Mouse (Mus musculus) kidney, embryonic 16.5 days (tissue): ENCODE data around the gene Kcnb1. TPM values are rescaled to one million over a fixed set of nuclear protein-coding genes. Genes with fewer than 3 reads are reported as not detected.
A peak's percentile ranks its signal among the peaks of the same experiment; 100 is the strongest.
"Not testable (repeated sequence)": the region's sequence is repeated elsewhere in the genome, so short reads cannot be mapped to it uniquely, and the experiment has no call there.

Source experiments
- ATAC-seq: fragments of 200-750 bp; cut with Nextera tagmentation; 2 replicates; pipeline ENCODE4 v1.8.0; 2017; ENCODE audit warnings: moderate TSS enrichment; ENCODE audit not compliant: low FRiP score, low TSS enrichment
- H3K27ac ChIP-seq: fragments of 300-500 bp; sonication (generic); 2 replicates; pipeline ENCODE4 v1.5.1; 2014; ENCODE audit warnings: low read length
- H3K27me3 ChIP-seq: fragments of 300-500 bp; sonication (generic); 2 replicates; pipeline ENCODE4 v1.6.1; 2014; ENCODE audit warnings: low read length, control low read depth, mixed read lengths; ENCODE audit not compliant: insufficient read depth
- H3K36me3 ChIP-seq: fragments of 300-500 bp; sonication (generic); 2 replicates; pipeline ENCODE4 v1.6.1; 2014; ENCODE audit warnings: low read length, control low read depth, mixed read lengths; ENCODE audit not compliant: insufficient read depth
- H3K4me1 ChIP-seq: fragments of 300-500 bp; sonication (generic); 2 replicates; pipeline ENCODE4 v1.6.1; 2014; ENCODE audit warnings: low read length, control low read depth, mixed read lengths; ENCODE audit not compliant: insufficient read depth
- H3K4me2 ChIP-seq: fragments of 300-500 bp; sonication (generic); replicated peaks from 2 replicates; pipeline ENCODE4 v1.6.1; 2014; ENCODE audit warnings: low read depth, low read length
- H3K4me3 ChIP-seq: fragments of 300-500 bp; sonication (generic); 2 replicates; pipeline ENCODE4 v1.5.1; 2014; ENCODE audit warnings: mild to moderate bottlenecking, low read length
- H3K9ac ChIP-seq: fragments of 300-500 bp; sonication (generic); replicated peaks from 2 replicates; pipeline ENCODE4 v1.6.1; 2014; ENCODE audit warnings: low read length
- H3K9me3 ChIP-seq: fragments of 300-500 bp; sonication (generic); 2 replicates; pipeline ENCODE4 v1.6.1; 2016; ENCODE audit warnings: low read length, control low read depth
- WGBS: fragments of 180-500 bp; shearing (Covaris S2); extraction: QIAGEN DNeasy Blood & Tissue Kit; methylation state at CpG from one replicate; pipeline ENCODE4 v1.1.7; 2014; 5-methylcytosine and 5-hydroxymethylcytosine counted together
- polyA plus RNA-seq: library from polyadenylated mRNA; unstranded; fragments of >200 nt; fragmentation: Nextera tagmentation; extraction: Ambion mirVana; gene quantifications from 2 replicates; pipeline ENCODE4 v1.2.1, GENCODE M21; 2015

The Kcnb1 gene
- polyA plus RNA-seq, 1 experiment from 2014 or later: 1.1 TPM

DNA sequence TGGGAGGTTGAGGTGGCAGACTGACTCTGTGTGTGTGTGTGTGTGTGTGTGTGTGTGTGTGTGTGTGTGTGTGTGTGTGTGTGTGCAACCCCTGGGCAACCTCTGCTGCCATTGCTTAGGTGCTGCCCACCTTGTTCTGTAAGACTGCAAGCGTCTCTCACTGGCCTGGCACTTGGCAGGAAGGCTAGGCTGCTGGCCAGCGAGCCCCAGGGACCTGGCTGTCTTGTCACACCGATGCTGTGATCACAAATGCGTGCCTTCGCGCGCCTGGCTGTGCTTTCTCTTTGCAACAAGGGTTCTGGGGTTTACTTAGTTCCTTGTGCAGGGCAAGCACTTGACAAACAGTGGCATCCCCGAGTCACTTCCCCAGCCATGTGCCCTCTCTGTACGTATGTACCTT lies 19.9 kb upstream of the Kcnb1 start:
- Histone ChIP-seq H3K9ac (no peak overlapping the region), H3K4me3 (no peak overlapping the region), H3K27me3 (no peaks in the 10 kb centered on the region), H3K27ac (no peak overlapping the region), H3K4me1 (0 out of 2 replicates have a peak, but pooled peaks cover 7% of the 10 kb centered on the region), H3K9me3 (0 out of 2 replicates have a peak, but pooled peaks cover 3% of the 10 kb centered on the region), H3K36me3 (no peaks in the 10 kb centered on the region), H3K4me2 (no peak overlapping the region)
- 61% methylated on average over 9 of the region's 9 CpGs for WGBS
- ATAC-seq: no peak

- Histone ChIP-seq H3K4me2 (no peak overlapping the region), H3K9me3 (0 out of 2 replicates have a peak, but pooled peaks cover 3% of the 10 kb centered on the region), H3K4me3 (no peak overlapping the region), H3K9ac (no peak overlapping the region), H3K27me3 (no peaks in the 10 kb centered on the region), H3K27ac (no peak overlapping the region), H3K36me3 (no peaks in the 10 kb centered on the region), H3K4me1 (0 out of 2 replicates have a peak, but pooled peaks cover 7% of the 10 kb centered on the region)
- ATAC-seq: no peak
- WGBS: 83% methylated on average over 3 of the region's 3 CpGs
Observed at GRCm38 (mm10) chr2:167208984-167209383, 19.0 kb upstream of the Kcnb1 start.

DNA sequence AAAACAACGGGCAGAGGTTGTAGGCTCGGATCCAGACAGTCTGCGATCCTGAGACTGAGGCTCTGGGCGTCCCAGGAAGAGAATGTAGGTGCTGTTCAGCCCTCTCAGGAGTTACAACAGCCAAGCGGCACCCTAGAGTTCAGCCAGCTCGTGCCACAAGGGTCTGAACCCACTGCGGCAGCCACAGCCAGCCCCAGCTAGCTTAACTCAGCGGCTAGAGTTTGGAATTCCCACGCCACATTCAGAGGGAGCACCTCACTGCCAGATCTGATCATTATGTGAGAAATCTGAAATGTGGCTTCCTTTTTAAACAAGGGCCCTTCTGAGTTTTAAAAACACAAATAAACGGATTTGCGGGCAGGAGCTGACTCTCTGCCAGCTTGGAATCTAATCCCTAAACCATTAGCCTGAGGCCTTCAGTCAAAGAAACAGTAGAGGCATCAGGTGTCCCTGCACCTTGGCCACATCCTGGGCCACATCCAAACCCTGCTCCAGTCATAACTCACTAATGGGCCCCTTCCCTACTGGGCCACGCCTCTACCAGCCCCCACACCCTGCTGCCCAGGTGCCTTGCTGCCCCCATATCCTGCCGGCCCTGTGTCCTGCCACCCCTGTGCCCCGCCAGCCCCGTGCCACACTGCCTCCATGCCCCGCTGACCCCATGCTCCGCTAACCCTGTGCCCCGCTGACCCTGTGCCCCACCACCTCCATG lies 16.1 kb upstream of the Kcnb1 start:
- H3K27ac ChIP-seq: no peak overlapping the region
- H3K4me3 ChIP-seq: no peak overlapping the region
- peak; percentile 30; the same call in 1 of the 2 replicates for ATAC-seq
- H3K9ac ChIP-seq: no peak overlapping the region
- H3K36me3 ChIP-seq: no peaks in the 10 kb centered on the region
- 75% methylated on average over 18 of the region's 18 CpGs for WGBS
- no peaks in the 10 kb centered on the region for H3K9me3 ChIP-seq
- no peak overlapping the region for H3K4me2 ChIP-seq
- no peaks in the 10 kb centered on the region for H3K27me3 ChIP-seq
- peaks cover 17% of the 10 kb centered on the region; the same call in 1 of the 2 replicates for H3K4me1 ChIP-seq

GRCm38 (mm10) chr2:167204686-167205085 lies 14.7 kb upstream of the Kcnb1 start:
- not testable (repeated sequence) for H3K27me3 ChIP-seq, H3K9ac ChIP-seq, H3K36me3 ChIP-seq, H3K9me3 ChIP-seq, H3K4me2 ChIP-seq, H3K27ac ChIP-seq, H3K4me3 ChIP-seq, ATAC-seq
- 87% methylated on average over 5 of the region's 5 CpGs for WGBS
- H3K4me1 ChIP-seq: peaks cover 17% of the 10 kb centered on the region; the same call in 1 of the 2 replicates

GRCm38 (mm10) chr2:167203505-167204166 lies 13.7 kb upstream of the Kcnb1 start:
- no peaks in the 10 kb centered on the region for H3K27me3 ChIP-seq
- no peak overlapping the region for H3K4me2 ChIP-seq
- ATAC-seq: no peak
- H3K27ac ChIP-seq: no peak overlapping the region
- H3K4me1 ChIP-seq: peaks cover 19% of the 10 kb centered on the region; the same call in 1 of the 2 replicates
- H3K4me3 ChIP-seq: no peak overlapping the region
- 60% methylated on average over 7 of the region's 7 CpGs for WGBS
- H3K9me3 ChIP-seq: no peaks in the 10 kb centered on the region
- no peaks in the 10 kb centered on the region for H3K36me3 ChIP-seq
- no peak overlapping the region for H3K9ac ChIP-seq

GRCm38 (mm10) chr2:167201463-167202291 lies 11.7 kb upstream of the Kcnb1 start:
- H3K4me1 ChIP-seq: peaks cover 20% of the 10 kb centered on the region; the same call in 1 of the 2 replicates
- no peak overlapping the region for H3K4me3 ChIP-seq
- WGBS: 25% methylated on average over 16 of the region's 16 CpGs
- no peak overlapping the region for H3K9ac ChIP-seq
- H3K36me3 ChIP-seq: no peaks in the 10 kb centered on the region
- no peak overlapping the region for H3K4me2 ChIP-seq
- H3K27me3 ChIP-seq: no peaks in the 10 kb centered on the region
- no peak overlapping the region for H3K27ac ChIP-seq
- no peak for ATAC-seq
- no peaks in the 10 kb centered on the region for H3K9me3 ChIP-seq

GRCm38 (mm10) chr2:167198660-167199427 lies 8.9 kb upstream of the Kcnb1 start:
- 0 out of 2 replicates have a peak, but pooled peaks have one; percentile 36 for ATAC-seq
- no peaks in the 10 kb centered on the region for H3K36me3 ChIP-seq
- H3K27me3 ChIP-seq: no peaks in the 10 kb centered on the region
- H3K4me3 ChIP-seq: no peak overlapping the region
- H3K9me3 ChIP-seq: no peaks in the 10 kb centered on the region
- 42% methylated on average over 13 of the region's 13 CpGs for WGBS
- no peak overlapping the region for H3K9ac ChIP-seq
- H3K4me1 ChIP-seq: peaks cover 15% of the 10 kb centered on the region; the same call in 1 of the 2 replicates
- no peak overlapping the region for H3K4me2 ChIP-seq
- no peak overlapping the region for H3K27ac ChIP-seq

DNA sequence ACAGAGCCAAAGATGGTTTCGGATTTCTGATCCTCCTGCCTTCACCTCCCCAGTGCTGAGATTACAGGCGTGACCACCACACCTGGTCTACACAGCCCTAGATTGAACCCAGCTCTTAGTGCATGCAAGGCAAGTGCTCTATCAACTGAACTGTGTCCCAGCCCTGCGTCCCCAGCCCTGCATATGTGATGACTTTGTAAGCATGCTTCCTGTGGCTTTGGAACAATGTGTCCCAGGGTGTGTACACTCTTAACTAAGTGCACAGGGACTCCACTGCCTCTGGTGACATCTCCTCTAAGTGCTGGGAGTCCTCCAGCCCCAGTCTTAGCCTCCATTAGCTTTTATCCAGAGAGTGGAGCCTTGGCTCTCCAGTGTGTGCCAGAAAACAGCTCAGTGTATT lies 3.4 kb upstream of the Kcnb1 start:
- peaks cover 26% of the 10 kb centered on the region for H3K4me1 ChIP-seq
- H3K36me3 ChIP-seq: no peaks in the 10 kb centered on the region
- H3K4me2 ChIP-seq: no peak overlapping the region
- peaks cover 9% of the 10 kb centered on the region; the same call in 1 of the 2 replicates for H3K27me3 ChIP-seq
- ATAC-seq: no peak
- H3K27ac ChIP-seq: no peak overlapping the region
- WGBS: 70% methylated on average over 3 of the region's 3 CpGs
- no peak overlapping the region for H3K4me3 ChIP-seq
- no peaks in the 10 kb centered on the region for H3K9me3 ChIP-seq
- H3K9ac ChIP-seq: no peak overlapping the region
